Mouse (Mus musculus): ENCODE data around the gene Olfr1111. TPM values are rescaled to one million over a fixed set of nuclear protein-coding genes. Genes with fewer than 3 reads are reported as not detected.
"Not testable (repeated sequence)": the region's sequence is repeated elsewhere in the genome, so short reads cannot be mapped to it uniquely, and the experiment has no call there.

The Olfr1111 gene
- polyA plus RNA-seq (2014; fragmentation: Nextera tagmentation; extraction: Ambion mirVana), result not detected in 2 replicates

DNA sequence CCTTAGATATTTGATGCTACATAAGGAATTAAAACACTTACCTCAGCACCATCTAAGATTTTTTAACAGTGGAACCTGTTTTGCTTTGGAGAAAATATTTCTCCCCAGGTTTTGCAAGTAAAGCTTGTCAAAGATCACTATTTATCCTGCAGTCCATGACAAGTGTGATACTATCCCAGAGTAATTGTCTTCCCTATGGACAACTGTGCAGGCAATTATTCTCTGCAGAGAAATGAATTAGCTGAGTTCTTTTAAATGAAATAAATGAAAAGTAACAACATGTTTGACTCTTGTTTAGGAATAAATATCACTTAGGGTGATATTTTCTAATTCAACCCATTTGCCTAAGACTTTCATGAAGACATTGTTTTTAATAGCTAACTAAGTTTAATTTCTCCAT is at the start of gene Olfr1111:
TSS of gene Olfr1111 (minus strand) at position 101 of the 400 bp plus-strand sequence.
- Histone ChIP-seq H3K9me3 (ENCODE audit: control insufficient read depth, low read length) (no peaks in the 10 kb centered on the region), H3K4me3 (ENCODE audit: low read length) (no peak within 1 kb of the TSS), H3K36me3 (ENCODE audit: control insufficient read depth, insufficient read depth, low read length) (no peaks in the 10 kb centered on the region), H3K27me3 (ENCODE audit: control insufficient read depth, insufficient read depth, low read length) (no peaks in the 10 kb centered on the region), H3K4me2 (replicated peaks; ENCODE audit: low read depth, low read length) (no peak within 1 kb of the TSS), H3K4me1 (ENCODE audit: control insufficient read depth, insufficient read depth, low read length) (no peaks in the 10 kb centered on the region), H3K27ac (ENCODE audit: low read depth, low read length) (no peak within 1 kb of the TSS), H3K9ac (ENCODE audit: low read depth, low read length) (no peak within 1 kb of the TSS)
- ATAC-seq (ENCODE audit: low FRiP score, low TSS enrichment), result no peak

DNA sequence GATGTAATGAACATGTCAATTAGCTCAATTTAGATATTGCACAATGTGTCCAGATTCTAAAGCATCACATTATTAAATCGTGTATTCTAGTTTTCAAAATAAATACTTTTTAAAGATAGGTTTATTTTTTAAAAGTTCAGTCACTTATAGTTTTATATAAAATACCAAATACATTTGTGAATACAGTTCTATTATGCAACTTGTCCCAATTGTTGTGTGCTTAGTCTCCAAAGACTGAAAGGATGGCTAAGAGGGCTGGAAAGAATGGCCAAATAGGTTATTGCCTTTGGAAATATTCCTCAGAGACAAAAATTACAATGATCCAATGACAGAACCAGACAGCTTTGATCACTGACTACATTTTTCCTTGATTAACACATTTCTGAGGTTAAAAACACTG is 35.1 kb upstream of the Olfr1111 start, which contains the start of gene Olfr1112:
TSS of gene Olfr1112 (plus strand) at position 301 of the 400 bp plus-strand sequence.
- WGBS, result 93% methylated on average over 1 of the region's 1 CpGs
- no peak within 1 kb of the TSS for H3K9ac ChIP-seq (ENCODE audit: low read depth, low read length)
- no peak within 1 kb of the TSS for H3K4me2 ChIP-seq (replicated peaks; ENCODE audit: low read depth, low read length)
- no peaks in the 10 kb centered on the region for H3K4me1 ChIP-seq (ENCODE audit: control insufficient read depth, insufficient read depth, low read length)
- H3K27ac ChIP-seq (ENCODE audit: low read depth, low read length), result no peak within 1 kb of the TSS
- no peaks in the 10 kb centered on the region for H3K27me3 ChIP-seq (ENCODE audit: control insufficient read depth, insufficient read depth, low read length)
- no peak within 1 kb of the TSS for H3K4me3 ChIP-seq (ENCODE audit: low read length)
- no peaks in the 10 kb centered on the region for H3K9me3 ChIP-seq (ENCODE audit: control insufficient read depth, low read length)
- H3K36me3 ChIP-seq (ENCODE audit: control insufficient read depth, insufficient read depth, low read length), result no peaks in the 10 kb centered on the region
- no peak for ATAC-seq (ENCODE audit: low FRiP score, low TSS enrichment)

- H3K9ac ChIP-seq (ENCODE audit: low read depth, low read length); H3K9me3 ChIP-seq (ENCODE audit: control insufficient read depth, low read length); H3K36me3 ChIP-seq (ENCODE audit: control insufficient read depth, insufficient read depth, low read length); H3K4me3 ChIP-seq (ENCODE audit: low read length); H3K27ac ChIP-seq (ENCODE audit: low read depth, low read length); ATAC-seq (ENCODE audit: low FRiP score, low TSS enrichment); H3K4me2 ChIP-seq (replicated peaks; ENCODE audit: low read depth, low read length); H3K27me3 ChIP-seq (ENCODE audit: control insufficient read depth, insufficient read depth, low read length); H3K4me1 ChIP-seq (ENCODE audit: control insufficient read depth, insufficient read depth, low read length): not testable (repeated sequence)
- 90% methylated on average over 2 of the region's 2 CpGs for WGBS
These were observed 15.3 kb upstream of the Olfr1111 start for GRCm38 (mm10) chr2:87167731-87168130.

GRCm38 (mm10) chr2:87140200-87140599 is 12.2 kb downstream of the Olfr1111 start, which contains the start of gene Olfr1110:
Olfr1110 (minus strand) TSS chr2:87140300.
- no peak within 1 kb of the TSS for H3K4me2 ChIP-seq (replicated peaks; ENCODE audit: low read depth, low read length)
- no peak within 1 kb of the TSS for H3K9ac ChIP-seq (ENCODE audit: low read depth, low read length)
- H3K36me3 ChIP-seq (ENCODE audit: control insufficient read depth, insufficient read depth, low read length), result no peaks in the 10 kb centered on the region
- no peak within 1 kb of the TSS for H3K27ac ChIP-seq (ENCODE audit: low read depth, low read length)
- no peak for ATAC-seq (ENCODE audit: low FRiP score, low TSS enrichment)
- H3K4me1 ChIP-seq (ENCODE audit: control insufficient read depth, insufficient read depth, low read length), result no peaks in the 10 kb centered on the region
- 84% methylated on average over 1 of the region's 1 CpGs for WGBS
- no peaks in the 10 kb centered on the region for H3K27me3 ChIP-seq (ENCODE audit: control insufficient read depth, insufficient read depth, low read length)
- H3K9me3 ChIP-seq (ENCODE audit: control insufficient read depth, low read length), result no peaks in the 10 kb centered on the region
- H3K4me3 ChIP-seq (ENCODE audit: low read length), result no peak within 1 kb of the TSS

GRCm38 (mm10) chr2:87114467-87114866 is 38.0 kb downstream of the Olfr1111 start, which contains the start of gene Olfr259:
Olfr259 (minus strand) TSS chr2:87114567.
- Histone ChIP-seq H3K27ac (ENCODE audit: low read depth, low read length) (no peak within 1 kb of the TSS), H3K4me2 (replicated peaks; ENCODE audit: low read depth, low read length) (no peak within 1 kb of the TSS), H3K4me1 (ENCODE audit: control insufficient read depth, insufficient read depth, low read length) (no peaks in the 10 kb centered on the region), H3K9me3 (ENCODE audit: control insufficient read depth, low read length) (no peaks in the 10 kb centered on the region), H3K36me3 (ENCODE audit: control insufficient read depth, insufficient read depth, low read length) (no peaks in the 10 kb centered on the region), H3K27me3 (ENCODE audit: control insufficient read depth, insufficient read depth, low read length) (no peaks in the 10 kb centered on the region), H3K9ac (ENCODE audit: low read depth, low read length) (no peak within 1 kb of the TSS), H3K4me3 (ENCODE audit: low read length) (no peak within 1 kb of the TSS)
- no peak for ATAC-seq (ENCODE audit: low FRiP score, low TSS enrichment)

Other genes starting within 250 kb of the Olfr1111 start
- not detected in 2 replicates for gene Olfr1098, start 228.1 kb downstream of the Olfr1111 start, polyA plus RNA-seq (2014; fragmentation: Nextera tagmentation; extraction: Ambion mirVana)
- not detected in 2 replicates for gene Olfr1099, start 191.9 kb downstream of the Olfr1111 start, polyA plus RNA-seq (2014; fragmentation: Nextera tagmentation; extraction: Ambion mirVana)
- gene Olfr1100, start 172.7 kb downstream of the Olfr1111 start, polyA plus RNA-seq (2014; fragmentation: Nextera tagmentation; extraction: Ambion mirVana), result not detected in 2 replicates
- not detected in 2 replicates for gene Olfr1101, start 161.4 kb downstream of the Olfr1111 start, polyA plus RNA-seq (2014; fragmentation: Nextera tagmentation; extraction: Ambion mirVana)
- gene Olfr1102, start 154.2 kb downstream of the Olfr1111 start, polyA plus RNA-seq (2014; fragmentation: Nextera tagmentation; extraction: Ambion mirVana), result not detected in 2 replicates
- gene Olfr1104, start 125.5 kb downstream of the Olfr1111 start, polyA plus RNA-seq (2014; fragmentation: Nextera tagmentation; extraction: Ambion mirVana), result not detected in 2 replicates
- gene Olfr1105, start 116.1 kb downstream of the Olfr1111 start, polyA plus RNA-seq (2014; fragmentation: Nextera tagmentation; extraction: Ambion mirVana), result not detected in 2 replicates
- gene Olfr1106, start 100.4 kb downstream of the Olfr1111 start, polyA plus RNA-seq (2014; fragmentation: Nextera tagmentation; extraction: Ambion mirVana), result not detected in 2 replicates
- gene Olfr1107, start 76.8 kb downstream of the Olfr1111 start, polyA plus RNA-seq (2014; fragmentation: Nextera tagmentation; extraction: Ambion mirVana), result not detected in 2 replicates
- gene Olfr1109, start 56.6 kb downstream of the Olfr1111 start, polyA plus RNA-seq (2014; fragmentation: Nextera tagmentation; extraction: Ambion mirVana), result not detected in 2 replicates
- not detected in 2 replicates for gene Olfr259, start 38.1 kb downstream of the Olfr1111 start, polyA plus RNA-seq (2014; fragmentation: Nextera tagmentation; extraction: Ambion mirVana)
- gene Olfr1110, start 12.3 kb downstream of the Olfr1111 start, polyA plus RNA-seq (2014; fragmentation: Nextera tagmentation; extraction: Ambion mirVana), result not detected in 2 replicates
- not detected in 2 replicates for gene Olfr1112, start 35.2 kb upstream of the Olfr1111 start, polyA plus RNA-seq (2014; fragmentation: Nextera tagmentation; extraction: Ambion mirVana)
- not detected in 2 replicates for gene Olfr1113, start 56.3 kb upstream of the Olfr1111 start, polyA plus RNA-seq (2014; fragmentation: Nextera tagmentation; extraction: Ambion mirVana)
- gene Olfr1115, start 95.4 kb upstream of the Olfr1111 start, polyA plus RNA-seq (2014; fragmentation: Nextera tagmentation; extraction: Ambion mirVana), result not detected in 2 replicates
- gene Olfr1116, start 114.9 kb upstream of the Olfr1111 start, polyA plus RNA-seq (2014; fragmentation: Nextera tagmentation; extraction: Ambion mirVana), result not detected in 2 replicates
- gene Olfr1118, start 155.0 kb upstream of the Olfr1111 start, polyA plus RNA-seq (2014; fragmentation: Nextera tagmentation; extraction: Ambion mirVana), result not detected in 2 replicates
- gene Olfr1120, start 202.2 kb upstream of the Olfr1111 start, polyA plus RNA-seq (2014; fragmentation: Nextera tagmentation; extraction: Ambion mirVana), result not detected in 2 replicates
- not detected in 2 replicates for gene Olfr1121, start 217.3 kb upstream of the Olfr1111 start, polyA plus RNA-seq (2014; fragmentation: Nextera tagmentation; extraction: Ambion mirVana)
- gene Olfr1122, start 233.2 kb upstream of the Olfr1111 start, polyA plus RNA-seq (2014; fragmentation: Nextera tagmentation; extraction: Ambion mirVana), result not detected in 2 replicates

Measured in kidney, embryonic 14.5 days (tissue).